Mouse (Mus musculus) T-helper 17 cell (primary cell): Measurements from ENCODE around the gene Smarca4.

Experiments
- in situ Hi-C, 2 experiments: fragments of 300-600 bp; cut with MboI, MseI; formaldehyde crosslinking; loops; 1 replicate in 1 of 2; 2 replicates in 1 of 2; pipeline ENCODE4 v1.15.1; 2025; ENCODE audit warnings: high pct_unique_total_duplicates in 2 of 2

The Smarca4 gene

DNA sequence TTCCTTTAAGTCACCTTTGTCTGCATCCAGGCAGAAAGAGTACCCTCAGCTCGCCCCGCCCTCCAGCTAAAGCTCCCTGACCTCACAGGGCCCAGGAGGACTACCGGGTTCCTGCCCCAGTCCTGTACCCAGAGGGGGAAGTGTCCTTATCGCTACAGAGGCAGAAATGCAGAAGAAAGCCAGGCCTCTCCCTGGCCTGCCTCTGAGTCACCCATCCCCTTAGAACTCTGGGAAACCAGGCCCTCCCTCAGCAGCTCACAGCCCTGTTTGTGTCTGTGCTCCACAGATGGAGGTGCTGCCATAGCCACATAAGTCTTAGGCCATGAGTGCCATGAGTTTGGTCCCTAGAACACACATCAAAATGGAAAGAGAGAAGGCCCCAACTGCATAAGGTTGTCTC lies 99.3 kb downstream of the Smarca4 start:
- in situ Hi-C loops = no loop called here

DNA sequence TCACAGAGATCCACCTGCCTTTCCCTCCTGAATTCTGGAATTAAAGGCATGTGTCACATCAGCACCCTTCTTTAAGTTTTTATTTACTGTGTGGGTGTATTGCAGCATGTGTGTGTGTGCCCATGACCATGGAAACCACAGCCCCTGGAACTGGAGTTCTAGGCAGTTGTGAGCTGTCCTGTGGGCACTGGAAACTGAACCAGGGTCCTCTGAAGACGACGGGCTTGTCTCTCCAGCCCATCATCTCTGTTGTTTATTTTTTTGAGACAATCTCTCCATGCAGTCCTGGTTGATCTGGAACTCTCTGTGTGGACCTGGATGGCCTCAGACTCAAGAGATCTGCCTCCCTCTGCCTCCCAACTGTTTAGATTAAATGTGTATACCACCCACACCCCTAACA lies 101.0 kb downstream of the Smarca4 start:
- in situ Hi-C loops = no loop called here

DNA sequence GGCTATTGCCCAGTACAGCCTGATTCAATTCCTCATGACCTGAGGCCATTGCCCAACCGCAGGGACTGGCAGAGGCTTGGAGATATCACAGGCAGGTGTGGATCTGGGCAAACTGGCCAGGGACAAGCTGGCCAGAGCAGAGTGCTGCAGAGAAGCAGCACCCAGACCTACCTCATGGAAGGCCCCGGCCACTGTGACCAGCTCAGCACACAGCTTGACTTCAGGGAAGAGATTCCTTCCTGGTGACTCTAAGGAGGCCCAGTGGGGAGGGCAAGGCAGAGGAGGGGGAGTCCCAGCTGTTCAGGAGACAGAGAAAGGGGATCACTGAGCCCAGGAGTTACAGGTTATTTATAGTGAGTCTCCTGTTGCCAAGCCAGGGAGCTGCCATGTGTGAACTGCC lies 105.1 kb downstream of the Smarca4 start:
- in situ Hi-C loops = no loop called here

DNA sequence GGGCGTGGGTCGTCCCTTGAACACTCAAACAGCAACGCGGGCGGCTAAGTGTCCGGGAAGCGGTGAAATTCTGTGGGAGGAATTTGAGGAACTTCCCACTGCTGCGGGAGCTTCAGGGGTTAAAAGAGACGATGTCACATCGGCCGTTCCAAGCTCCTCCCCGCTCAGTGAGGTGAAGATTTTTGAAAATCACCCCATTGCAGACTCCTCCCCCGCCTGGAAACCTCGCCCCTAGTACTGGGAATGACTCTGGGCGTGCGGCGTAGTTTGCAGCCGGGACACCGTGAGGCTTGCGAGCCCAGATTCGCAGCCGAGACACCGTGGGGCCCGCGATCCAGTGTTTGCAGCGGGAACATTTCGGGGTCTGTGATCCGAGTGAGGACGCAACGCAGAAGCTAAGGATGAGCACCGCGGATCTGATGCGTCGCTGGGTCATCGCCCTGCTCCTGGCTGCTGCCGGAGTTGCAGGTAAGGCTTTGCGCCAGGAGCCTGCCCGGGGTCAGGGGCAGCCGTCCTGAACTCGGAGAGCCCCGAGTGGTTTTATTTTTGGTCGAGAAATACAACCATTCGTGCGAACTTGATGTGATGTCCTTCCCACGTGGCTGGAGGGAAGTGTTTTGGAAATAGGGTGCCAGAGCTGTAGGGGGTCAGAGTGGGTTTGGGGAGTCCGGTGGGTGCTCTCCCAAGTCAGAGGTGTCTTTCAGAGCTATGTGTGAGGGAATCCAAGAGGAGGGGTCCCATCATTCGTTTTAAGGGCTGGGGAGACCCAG lies 107.6 kb downstream of the Smarca4 start, which contains the start of gene Ldlr:
Gene Ldlr (plus strand): TSS at position 107 of the 770 bp plus-strand sequence.
- in situ Hi-C loops = no loop called here

DNA sequence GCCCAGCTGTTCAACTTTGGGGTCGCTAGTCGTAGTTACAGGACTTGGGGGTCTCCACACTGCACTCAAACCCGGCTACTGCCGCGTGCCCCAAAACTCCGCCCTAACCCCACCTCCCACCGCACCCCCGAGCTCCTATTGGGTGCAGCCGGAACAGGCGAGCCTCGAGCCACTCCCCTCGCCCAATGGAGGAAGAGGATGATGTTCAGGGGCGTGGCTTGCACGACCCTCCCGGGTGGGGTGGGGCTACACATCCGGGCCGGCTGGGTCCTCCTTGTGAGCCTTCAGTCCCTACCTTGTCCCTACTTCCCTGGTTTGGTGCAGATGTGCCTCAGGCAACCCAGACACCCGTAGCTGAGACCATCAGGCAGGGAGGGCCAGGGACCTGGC lies 108.2 kb downstream of the Smarca4 start:
- in situ Hi-C loops = no loop called here

DNA sequence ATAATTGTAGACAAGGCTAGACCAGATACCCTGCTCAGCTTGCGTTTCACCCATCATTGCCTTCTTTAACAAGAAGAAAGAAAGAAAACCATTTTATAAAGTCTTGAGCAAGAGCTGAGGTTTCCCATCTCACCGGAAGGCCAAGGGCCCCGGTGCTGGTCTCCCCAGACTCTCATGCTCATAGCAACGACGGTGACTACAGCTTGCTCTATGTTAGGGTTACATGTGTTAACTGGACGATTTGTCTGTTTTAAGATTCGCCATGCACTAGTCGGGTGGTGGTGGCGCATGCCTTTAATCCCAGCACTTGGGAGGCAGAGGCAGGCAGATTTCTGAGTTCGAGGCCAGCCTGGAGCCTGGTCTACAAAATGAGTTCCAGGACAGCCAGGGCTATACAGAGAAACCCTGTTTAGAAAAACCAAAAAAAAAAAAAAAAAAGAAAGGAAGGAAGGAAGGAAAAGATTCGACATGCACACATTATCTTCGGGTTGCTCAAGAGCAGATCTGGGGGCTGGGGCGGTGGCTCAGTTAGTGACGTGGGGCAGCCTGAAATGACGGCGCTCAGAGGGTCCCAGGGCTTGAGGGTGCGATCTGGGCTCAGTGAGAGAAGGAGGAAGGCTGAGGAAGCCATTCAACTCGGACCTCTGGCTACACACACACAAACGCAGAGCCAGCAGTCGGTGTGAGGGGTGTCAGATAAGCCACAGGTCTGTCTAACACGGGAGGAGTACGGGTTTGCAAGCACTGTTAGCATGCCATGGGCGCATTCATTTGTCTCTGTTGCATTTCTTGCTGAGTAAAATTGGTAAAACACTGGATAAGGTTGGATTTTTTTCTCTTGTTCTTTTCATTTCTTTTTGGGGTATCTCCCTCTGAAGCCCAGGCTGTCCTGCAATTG lies 109.5 kb downstream of the Smarca4 start:
- in situ Hi-C loops = loop anchor here in 1 of 2 experiments (25.0 kb wide), 1 partner anchor 813 kb away; no protein-coding TSS in a partner anchor

DNA sequence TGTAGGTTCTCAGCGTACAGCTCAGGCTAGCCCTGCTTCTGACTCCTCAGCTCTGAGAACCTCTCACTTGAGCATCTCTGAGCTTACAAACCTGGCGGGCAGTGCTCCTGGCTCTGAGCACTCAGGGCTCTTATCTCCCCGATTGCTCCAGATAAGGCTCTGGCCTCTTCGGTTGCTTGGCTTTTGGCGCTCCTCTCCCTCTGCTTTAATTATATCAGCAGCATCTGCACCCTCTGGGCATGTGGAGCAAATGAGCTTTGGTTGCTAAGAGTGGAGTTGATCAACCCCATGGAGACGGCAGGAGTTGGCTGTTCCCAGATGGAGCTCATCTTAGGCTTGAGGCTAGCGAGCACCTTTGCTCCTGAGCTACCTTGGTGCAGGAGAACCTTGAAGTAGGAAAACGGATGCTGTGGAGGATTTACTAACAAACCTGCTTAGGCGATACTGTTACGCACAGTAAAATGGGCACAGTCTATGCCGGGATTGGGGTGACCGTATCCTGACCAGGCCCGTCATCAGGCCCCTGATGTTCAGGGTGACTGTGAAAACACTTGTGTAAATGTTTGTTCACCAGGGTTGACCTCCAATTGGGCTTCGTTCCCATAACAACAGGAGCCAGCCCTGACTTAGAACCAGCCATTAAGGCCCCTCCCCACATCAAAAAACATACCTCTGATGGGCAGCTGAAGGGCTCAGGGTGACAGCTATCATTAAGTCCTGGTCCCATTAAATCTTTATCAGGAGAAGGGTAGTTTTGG lies 110.4 kb downstream of the Smarca4 start:
- in situ Hi-C loops = loop anchor here in 1 of 2 experiments (25.0 kb wide), 1 partner anchor 814 kb away; no protein-coding TSS in a partner anchor

DNA sequence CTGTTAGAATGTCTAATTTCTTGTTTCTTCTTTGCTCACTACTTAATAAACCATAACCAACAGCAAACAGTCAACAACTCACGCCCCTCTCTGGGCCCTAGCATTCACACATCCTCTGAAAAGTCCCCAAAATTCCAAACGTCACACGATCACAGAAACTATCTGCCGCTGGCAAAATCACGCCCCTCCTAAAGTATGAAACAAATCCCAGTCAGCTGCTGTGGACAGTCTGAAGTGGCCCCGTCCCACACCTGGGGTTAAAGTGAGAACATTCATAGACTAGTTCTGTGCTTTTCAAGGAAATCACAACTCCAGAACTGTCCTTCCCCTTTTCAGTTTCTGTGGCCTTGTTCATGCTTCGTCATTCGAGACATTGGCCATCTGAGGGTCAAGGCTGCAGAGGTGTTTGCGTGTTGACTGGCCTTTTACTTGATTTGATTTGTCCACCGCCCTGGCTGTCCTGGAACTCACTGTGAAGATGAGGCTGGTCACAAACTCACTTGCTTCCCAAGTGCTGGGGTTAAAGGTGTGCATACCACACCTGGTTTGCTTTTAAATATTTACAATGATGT lies 112.4 kb downstream of the Smarca4 start:
- in situ Hi-C loops = loop anchor here in 1 of 2 experiments (25.0 kb wide), 1 partner anchor 816 kb away; no protein-coding TSS in a partner anchor

DNA sequence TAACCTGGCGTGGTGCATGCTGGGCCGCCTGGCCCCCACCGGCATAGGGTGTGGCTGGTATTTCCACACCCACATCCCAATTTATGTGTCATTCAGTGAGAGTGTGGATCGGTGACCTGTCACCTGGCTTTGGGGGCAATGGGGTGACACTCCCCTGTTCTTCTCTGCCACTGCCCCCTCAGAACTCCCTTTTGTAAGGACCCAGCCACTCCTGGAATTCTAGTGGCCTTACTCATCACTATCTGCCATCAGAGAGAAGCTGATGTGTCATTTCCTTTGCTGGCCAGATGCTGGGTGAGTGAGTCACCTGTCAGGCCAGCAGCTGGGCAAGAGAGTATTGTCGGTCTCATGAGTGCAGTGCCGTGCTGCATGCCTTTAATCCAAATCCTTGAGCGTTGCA lies 113.3 kb downstream of the Smarca4 start:
- in situ Hi-C loops = loop anchor here in 1 of 2 experiments (25.0 kb wide), 1 partner anchor 817 kb away; no protein-coding TSS in a partner anchor

DNA sequence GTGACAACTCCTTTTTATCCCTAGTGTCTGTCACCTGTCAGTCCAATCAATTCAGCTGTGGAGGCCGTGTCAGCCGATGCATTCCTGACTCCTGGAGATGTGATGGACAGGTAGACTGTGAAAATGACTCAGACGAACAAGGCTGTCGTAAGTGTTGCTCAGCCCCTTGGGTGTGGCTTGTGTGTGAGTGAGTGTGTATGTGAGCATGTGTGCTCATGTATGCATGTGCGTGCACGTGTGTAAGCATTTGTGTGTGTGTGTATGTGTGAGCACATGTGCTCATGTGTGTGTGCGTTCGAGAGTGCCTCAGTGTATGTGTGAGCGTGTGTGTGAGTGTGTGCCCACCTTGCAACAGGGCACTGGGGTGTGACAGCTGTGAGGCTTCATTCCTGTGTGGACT lies 116.3 kb downstream of the Smarca4 start:
- in situ Hi-C loops = loop anchor here in 1 of 2 experiments (25.0 kb wide), 1 partner anchor 820 kb away; no protein-coding TSS in a partner anchor

DNA sequence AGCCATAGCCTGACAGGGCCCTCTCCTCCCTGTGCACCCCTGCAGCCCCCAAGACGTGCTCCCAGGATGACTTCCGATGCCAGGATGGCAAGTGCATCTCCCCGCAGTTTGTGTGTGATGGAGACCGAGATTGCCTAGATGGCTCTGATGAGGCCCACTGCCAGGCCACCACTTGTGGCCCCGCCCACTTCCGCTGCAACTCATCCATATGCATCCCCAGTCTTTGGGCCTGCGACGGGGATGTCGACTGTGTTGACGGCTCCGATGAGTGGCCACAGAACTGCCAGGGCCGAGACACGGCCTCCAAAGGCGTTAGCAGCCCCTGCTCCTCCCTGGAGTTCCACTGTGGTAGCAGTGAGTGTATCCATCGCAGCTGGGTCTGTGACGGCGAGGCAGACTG lies 117.5 kb downstream of the Smarca4 start:
- in situ Hi-C loops = loop anchor here in 1 of 2 experiments (25.0 kb wide), 1 partner anchor 821 kb away; no protein-coding TSS in a partner anchor

DNA sequence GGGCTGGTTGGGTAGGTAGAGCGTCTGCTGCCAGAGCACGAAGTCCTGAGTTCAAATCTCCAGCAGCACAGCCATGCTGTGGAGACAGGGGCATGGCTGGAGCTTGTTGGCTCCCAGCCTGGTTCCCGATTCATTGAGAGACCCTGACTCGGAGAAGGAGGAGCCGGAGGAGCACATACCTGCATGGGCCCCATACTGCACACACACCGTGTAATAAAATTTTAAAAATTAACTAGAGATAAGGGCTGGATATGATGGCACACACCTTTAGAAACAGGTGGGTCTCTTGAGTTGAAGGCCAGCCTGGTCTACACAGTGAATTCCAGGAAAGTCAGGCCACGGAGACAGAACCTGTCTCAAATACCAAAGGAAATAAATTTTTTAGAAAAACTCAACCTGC lies 118.0 kb downstream of the Smarca4 start:
- in situ Hi-C loops = loop anchor here in 1 of 2 experiments (25.0 kb wide), 1 partner anchor 822 kb away; no protein-coding TSS in a partner anchor

DNA sequence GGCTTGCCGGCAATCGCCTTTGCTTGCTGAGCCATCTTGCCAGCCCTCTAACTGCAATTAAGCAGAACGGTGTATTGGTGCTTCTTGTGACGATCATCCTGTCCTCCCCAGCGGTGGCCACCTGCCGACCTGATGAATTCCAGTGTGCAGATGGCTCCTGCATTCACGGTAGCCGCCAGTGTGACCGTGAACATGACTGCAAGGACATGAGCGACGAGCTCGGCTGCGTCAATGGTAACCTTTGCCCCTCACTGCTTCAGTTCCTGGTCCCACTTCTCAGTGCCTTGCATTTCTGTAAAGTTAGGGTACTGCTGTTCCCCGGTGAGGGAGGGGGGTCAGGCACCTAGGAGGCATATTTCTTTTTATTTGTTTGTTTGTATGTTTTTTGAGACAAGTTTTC lies 119.2 kb downstream of the Smarca4 start:
- in situ Hi-C loops = loop anchor here in 1 of 2 experiments (25.0 kb wide), 1 partner anchor 823 kb away; no protein-coding TSS in a partner anchor

DNA sequence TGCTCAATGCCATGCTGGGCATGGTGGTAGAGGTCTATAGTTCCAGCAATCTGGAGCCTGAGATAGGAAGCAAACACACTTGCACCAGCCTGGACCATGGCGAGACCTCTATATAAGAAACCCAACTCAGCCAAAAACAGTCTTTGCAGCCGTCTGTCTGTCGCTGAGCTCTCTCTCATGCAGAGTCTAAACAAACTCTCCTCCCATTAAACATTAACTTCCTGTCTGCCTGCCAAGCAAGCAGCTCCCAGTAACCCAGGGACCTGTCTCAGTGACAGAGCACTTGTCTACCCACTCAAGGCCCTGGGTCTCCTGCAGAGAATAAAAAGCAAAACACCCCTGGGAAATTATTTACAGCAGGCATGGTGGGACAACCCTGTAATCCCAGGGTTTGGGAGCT lies 120.6 kb downstream of the Smarca4 start:
- in situ Hi-C loops = loop anchor here in 1 of 2 experiments (25.0 kb wide), 1 partner anchor 824 kb away; no protein-coding TSS in a partner anchor

DNA sequence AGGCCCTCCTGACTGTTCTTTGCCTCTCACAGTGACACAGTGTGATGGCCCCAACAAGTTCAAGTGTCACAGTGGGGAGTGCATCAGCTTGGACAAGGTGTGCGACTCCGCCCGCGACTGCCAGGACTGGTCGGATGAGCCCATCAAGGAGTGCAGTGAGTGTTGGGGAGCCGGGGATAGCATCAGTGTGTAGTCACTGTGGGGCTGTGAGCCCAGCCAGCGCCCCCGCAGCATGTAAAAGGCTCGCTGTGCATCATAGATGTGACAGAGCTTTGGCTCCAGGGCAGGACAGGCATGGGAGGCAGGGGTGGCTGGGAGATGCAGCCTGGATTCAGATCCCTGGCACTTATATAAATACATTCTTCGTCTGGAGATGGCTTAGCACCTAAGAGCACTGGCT lies 121.2 kb downstream of the Smarca4 start:
- in situ Hi-C loops = loop anchor here in 1 of 2 experiments (25.0 kb wide), 1 partner anchor 825 kb away; no protein-coding TSS in a partner anchor

DNA sequence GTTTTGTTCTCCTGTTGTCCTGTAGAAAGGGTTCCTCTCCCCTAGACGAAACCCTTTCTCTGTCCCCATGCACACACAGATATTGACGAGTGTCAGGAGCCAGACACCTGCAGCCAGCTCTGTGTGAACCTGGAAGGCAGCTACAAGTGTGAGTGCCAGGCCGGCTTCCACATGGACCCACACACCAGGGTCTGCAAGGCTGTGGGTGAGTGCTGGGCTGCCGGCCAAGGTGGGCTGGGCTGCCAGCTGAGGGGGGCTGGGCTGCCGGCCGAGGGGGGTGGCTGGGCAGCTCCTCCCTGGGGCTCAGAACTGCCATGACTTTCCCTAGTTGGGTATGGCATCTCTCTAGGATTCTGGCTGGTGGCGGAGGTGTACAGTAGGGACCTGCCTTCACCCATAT lies 122.8 kb downstream of the Smarca4 start:
- in situ Hi-C loops = loop anchor here in 1 of 2 experiments (25.0 kb wide), 1 partner anchor 826 kb away; no protein-coding TSS in a partner anchor

DNA sequence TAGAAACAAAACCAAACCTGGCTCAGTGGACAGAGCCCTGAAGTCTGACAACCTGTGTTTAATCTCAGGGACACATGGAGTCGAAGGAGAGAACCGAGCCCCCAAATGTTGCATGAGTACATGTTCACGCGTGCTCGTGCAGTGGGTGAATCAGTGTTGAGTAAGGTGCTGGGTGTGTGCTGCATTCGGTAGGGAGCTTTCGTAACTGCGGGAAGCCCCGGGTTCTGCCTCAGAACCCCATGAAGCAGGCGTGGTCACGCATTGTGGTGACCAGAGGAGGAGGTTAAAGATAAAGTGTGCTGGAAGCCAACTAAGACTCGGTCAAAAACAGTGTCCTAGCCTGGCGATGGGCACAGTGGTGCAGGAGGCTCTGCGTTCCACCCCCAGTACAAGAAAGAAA lies 124.5 kb downstream of the Smarca4 start:
- in situ Hi-C loops = loop anchor here in 1 of 2 experiments (10.0 to 25.0 kb wide), 2 partner anchors 614 to 828 kb away; no protein-coding TSS in a partner anchor

DNA sequence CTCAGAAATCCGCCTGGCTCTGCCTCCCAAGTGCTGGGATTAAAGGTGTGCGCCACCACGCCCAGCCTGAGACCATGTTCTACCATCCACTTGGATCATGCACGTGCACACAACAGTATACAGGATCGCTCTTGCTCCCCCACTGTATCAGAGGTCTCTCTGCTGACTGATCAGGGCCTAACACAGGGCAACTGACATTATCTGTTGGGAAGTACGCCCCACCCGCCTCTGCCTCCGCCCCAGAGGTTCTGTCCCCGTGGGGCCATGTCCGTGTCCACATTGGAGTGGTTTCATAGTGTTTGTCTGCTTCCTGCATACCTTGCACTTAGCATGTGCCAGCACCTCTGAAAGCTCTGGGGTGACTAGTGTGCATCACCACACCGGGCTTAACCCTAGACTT lies 125.5 kb downstream of the Smarca4 start:
- in situ Hi-C loops = loop anchor here in 1 of 2 experiments (10.0 to 25.0 kb wide), 2 partner anchors 613 to 829 kb away; no protein-coding TSS in a partner anchor

DNA sequence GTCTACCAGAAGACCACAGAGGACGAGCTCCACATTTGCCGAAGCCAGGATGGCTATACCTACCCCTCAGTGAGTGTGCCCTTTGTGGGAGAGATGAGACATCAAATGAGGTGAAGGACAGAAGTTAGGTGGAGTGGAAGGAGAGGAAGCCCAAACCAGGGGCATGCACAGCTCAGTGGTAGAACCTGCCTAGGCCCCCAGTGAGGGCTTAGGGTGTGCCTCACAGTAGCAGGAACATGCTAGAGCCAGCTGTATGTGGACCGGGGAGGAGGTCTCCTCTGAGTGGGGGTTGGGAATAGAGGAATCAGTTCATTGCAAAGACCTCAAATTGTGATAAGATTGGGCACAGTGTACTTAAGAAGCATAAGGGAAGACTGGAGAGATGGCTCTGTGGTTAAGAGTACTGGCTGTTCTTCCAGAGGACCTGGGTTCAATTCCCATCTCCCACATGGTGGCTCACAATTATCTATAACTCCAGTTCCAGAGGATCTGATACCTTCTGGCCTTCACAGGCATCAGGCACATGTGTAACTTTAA lies 131.3 kb downstream of the Smarca4 start:
- in situ Hi-C loops = loop anchor here in 1 of 2 experiments (10.0 to 25.0 kb wide), 2 partner anchors 607 to 835 kb away; no protein-coding TSS in a partner anchor

DNA sequence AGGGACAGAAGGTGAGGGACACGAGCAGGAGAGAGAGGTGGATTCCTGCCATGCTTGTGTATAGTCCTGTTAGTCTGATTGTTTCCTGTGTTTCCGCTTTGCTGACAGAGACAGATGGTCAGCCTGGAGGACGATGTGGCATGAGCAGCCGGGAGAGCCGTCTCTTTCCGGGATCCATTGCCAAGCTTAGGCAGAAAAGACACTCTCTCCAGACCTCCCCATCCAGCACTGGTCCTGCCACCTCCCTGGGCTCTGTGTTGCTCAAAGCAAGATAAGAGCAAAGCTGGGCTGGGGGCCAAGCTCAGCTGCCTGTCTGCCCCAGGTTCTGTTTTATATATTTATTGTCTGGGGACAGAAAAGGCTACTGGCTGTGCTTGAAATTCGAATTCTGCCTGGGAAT lies 132.1 kb downstream of the Smarca4 start:
- in situ Hi-C loops = loop anchor here in 1 of 2 experiments (10.0 to 25.0 kb wide), 2 partner anchors 607 to 836 kb away; no protein-coding TSS in a partner anchor
